Mouse (Mus musculus): Measurements from ENCODE around the gene Ccdc84.
"Not testable (repeated sequence)": the region's sequence is repeated elsewhere in the genome, so short reads cannot be mapped to it uniquely, and the experiment has no call there.

Gene Ccdc84

GRCm38 (mm10) chr9:44418519-44419385 is at the start of gene Ccdc84:
Gene Ccdc84 (minus strand): TSS chr9:44418569.
- no peak for DNase-seq (ENCODE audit: low spot score in 2 of 2)

DNA sequence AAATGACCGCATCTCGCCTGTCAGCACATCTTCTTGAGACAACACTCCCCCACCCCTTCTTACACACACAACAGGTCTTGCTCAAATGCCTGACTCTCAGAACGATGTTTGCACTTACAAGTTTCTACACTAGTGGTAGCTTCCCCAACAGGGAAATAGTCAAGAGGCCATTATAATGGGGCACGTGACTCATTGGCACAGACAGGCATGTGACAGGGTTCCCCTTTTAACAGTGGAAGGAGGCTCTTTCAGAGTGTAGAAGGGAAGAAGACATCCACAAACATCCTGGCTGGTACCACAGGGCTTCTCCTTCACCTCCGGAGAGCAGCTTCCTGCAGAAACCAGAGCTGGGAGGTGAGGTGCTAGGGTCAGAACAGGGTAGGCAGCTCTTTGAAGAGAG is 43.6 kb upstream of the Ccdc84 start:
- no peak for DNase-seq (ENCODE audit: low spot score in 2 of 2)

DNA sequence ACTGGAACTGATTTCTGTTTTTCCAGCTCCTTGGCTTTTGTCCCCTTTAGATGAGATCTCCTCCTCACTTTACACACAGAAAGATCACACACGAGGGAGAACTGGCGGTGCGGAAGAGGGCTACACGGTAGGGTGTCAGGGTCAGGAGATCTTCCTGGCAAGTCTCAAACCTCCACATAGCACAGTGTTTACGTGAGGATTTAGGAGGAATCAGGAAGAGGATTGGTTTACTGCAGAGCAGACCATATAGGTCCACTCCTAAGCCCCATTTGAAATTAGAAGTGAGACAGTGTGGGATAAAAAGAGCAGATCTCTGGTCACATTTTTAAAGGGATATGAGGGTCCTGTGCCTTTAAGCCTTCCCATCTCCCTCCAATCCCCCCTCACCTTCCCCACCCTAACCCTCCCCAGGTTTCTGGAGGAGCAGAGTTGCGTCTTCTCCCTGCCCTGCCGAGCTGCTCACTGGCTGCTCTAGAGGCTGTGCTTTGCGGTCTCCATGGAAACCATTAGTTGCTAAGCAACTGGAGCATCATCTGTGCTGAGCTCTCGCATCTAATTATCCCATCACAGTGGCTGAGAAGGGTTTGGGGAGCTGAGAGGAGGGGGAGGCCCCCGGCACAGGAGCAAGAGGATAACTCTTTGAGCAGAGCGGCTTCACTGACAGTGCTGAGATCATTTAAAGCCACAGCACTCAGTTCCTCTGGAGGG is 38.8 kb upstream of the Ccdc84 start:
- peak; percentile 83 to 89 for DNase-seq (ENCODE audit: low spot score in 2 of 2)

DNA sequence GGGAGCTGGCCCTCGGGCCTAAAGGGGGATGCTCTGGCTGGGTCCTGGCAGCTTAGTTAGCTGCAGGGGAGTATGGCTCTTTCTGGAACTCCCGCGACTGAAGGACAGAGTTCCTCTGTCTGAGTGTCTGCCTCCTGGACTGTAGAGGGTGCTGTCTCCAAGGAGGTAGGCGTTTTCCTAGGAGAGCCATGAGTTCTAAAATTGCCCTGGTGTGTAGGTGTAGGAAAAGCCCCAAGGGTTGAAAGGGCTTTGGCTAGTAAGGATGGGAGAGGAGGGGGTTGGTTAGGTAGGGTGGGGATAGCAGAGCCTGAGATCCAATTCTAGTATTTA is 36.5 kb upstream of the Ccdc84 start, which contains the start of gene Upk2:
TSS of gene Upk2 (minus strand) at position 86 of the 330 bp plus-strand sequence.
- DNase-seq (ENCODE audit: low spot score in 2 of 2) = no peak

- peak in 1 of 2 experiments; percentile 81 for DNase-seq (ENCODE audit: low spot score in 2 of 2)
These were observed 35.9 kb upstream of the Ccdc84 start for GRCm38 (mm10) chr9:44454132-44454890.

DNA sequence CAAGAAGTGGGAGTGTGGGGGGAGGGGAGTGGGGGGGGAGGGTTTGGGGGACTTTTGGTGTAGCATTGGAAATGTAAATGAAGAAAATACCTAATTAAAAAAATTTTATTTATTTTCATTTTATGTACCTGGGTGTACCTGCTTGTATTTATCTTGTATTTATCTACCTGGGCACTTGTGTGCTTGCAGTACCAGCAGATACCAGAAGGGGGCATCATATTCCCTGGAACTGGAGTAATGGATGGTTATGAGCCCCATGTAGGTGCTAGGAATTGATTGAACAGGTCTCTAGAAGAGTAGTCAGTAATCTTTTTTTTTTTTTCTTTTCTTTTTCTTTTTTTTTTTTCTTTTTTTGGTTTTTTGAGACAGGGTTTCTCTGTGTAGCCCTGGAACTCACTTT is 32.0 kb upstream of the Ccdc84 start:
- DNase-seq (ENCODE audit: low spot score in 2 of 2) = no peak

GRCm38 (mm10) chr9:44444402-44445025 is 26.1 kb upstream of the Ccdc84 start:
- DNase-seq (ENCODE audit: low spot score in 2 of 2) = not testable (repeated sequence)

GRCm38 (mm10) chr9:44440961-44441360 is 22.6 kb upstream of the Ccdc84 start, which contains the start of gene Foxr1:
Gene Foxr1 (minus strand): TSS chr9:44441136.
- no peak for DNase-seq (ENCODE audit: low spot score in 2 of 2)

GRCm38 (mm10) chr9:44435747-44436146 is 17.4 kb upstream of the Ccdc84 start:
- no peak for DNase-seq (ENCODE audit: low spot score in 2 of 2)

- no peak for DNase-seq (ENCODE audit: low spot score in 2 of 2)
These were observed 14.3 kb upstream of the Ccdc84 start for GRCm38 (mm10) chr9:44432577-44433185.

DNA sequence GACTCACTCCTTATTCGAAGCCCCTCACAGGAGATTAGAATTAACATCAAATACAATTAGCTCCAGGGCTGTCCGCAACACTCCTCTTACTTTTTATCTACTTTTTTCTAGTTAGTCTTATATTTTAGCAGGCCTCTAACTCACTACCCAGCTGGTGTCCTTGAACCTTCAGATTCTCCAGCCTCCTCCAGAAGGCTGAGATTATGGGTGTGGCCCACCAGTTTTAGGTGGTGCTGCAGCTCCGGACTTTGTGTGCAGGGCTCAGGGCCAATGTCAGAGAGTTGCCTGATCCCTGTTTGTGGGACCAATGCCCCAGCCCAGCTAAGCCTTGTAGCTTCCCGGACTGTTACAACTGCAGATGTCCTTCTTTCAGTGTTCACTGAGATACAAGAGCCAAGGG is 5.2 kb upstream of the Ccdc84 start:
- no peak for DNase-seq (ENCODE audit: low spot score in 2 of 2)

DNA sequence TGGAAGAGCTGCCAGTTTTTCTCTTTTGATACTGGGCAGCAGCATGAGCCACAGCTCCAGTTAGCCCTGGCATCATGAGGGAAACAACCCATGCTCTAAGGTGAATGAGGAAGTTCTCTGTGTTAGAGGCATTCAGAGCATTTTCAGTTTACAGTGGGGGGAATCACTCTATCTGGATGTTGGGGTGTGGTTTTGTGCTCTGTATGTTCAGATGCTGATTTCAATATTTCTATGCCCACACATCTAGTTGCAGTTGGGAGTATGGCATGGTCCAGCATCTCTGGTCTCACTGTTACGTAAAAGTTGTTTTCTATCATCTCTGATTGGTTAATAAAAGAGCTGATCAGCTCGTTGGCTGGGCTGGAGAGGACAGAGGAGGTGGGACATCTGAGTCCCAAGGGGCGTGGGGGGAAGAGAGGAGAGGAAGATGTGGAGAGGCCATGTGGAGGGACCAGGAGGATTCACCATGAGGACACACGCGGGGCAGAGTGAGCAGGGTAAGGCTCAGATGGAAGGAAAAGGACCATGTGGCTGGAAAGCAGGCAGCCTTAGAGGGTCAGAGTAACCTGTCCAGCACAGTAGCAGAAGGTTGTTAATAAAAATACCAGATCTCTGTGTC is 2.0 kb upstream of the Ccdc84 start:
- no peak for DNase-seq (ENCODE audit: low spot score in 2 of 2)

DNA sequence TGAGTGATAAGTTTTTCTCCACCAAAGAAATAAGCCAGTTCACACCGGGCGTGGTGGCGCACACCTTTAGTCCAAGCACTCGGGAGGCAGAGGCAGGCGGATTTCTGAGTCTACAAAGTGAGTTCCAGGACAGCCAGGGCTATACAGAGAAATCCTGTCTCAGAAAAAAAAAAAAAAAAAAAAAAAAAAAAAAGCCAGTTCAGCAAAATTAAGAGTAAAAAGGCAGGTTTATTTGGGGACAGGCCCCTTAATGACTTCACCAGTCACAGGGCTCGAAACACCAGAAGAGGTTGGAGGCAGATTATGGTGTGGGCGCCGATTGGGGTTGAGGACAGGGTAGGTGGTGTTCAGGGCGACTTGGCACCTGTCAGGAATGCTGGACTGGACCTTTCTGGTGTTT is 1.4 kb upstream of the Ccdc84 start:
- DNase-seq (ENCODE audit: low spot score in 2 of 2) = not testable (repeated sequence)

DNA sequence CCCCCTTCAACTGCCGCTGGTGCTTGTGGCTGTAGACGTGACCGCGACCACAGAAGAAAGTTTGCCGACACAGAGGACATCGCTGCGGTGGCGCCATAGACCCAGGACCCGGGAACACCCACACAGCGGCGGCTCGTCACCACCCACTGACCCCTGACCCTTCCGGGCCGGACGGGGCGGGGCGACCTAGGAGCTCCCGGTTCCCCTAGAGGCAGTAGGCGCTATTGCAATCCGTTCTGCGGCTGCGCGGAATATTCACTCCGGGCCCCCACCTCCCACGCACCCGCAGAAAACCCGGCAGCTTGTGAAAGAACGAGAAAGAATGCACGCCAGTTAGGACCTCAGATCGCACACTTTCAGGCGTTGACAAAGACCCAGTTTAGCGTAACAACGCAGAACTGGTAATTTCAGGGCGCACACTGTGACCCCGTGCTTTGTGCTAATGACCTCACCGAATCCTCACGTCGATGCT is 441 bp downstream of the Ccdc84 start:
- peak; percentile 89 to 90 for DNase-seq (ENCODE audit: low spot score in 2 of 2)

GRCm38 (mm10) chr9:44417156-44417891 is 1.0 kb downstream of the Ccdc84 start:
- DNase-seq (ENCODE audit: low spot score in 2 of 2) = no peak

- no peak for DNase-seq (ENCODE audit: low spot score in 2 of 2)
These were observed 5.6 kb downstream of the Ccdc84 start for GRCm38 (mm10) chr9:44412781-44413180.

- no peak for DNase-seq (ENCODE audit: low spot score in 2 of 2)
These were observed 6.1 kb downstream of the Ccdc84 start for GRCm38 (mm10) chr9:44412306-44412705.

- no peak for DNase-seq (ENCODE audit: low spot score in 2 of 2)
These were observed 6.7 kb downstream of the Ccdc84 start for GRCm38 (mm10) chr9:44411601-44412130.

DNA sequence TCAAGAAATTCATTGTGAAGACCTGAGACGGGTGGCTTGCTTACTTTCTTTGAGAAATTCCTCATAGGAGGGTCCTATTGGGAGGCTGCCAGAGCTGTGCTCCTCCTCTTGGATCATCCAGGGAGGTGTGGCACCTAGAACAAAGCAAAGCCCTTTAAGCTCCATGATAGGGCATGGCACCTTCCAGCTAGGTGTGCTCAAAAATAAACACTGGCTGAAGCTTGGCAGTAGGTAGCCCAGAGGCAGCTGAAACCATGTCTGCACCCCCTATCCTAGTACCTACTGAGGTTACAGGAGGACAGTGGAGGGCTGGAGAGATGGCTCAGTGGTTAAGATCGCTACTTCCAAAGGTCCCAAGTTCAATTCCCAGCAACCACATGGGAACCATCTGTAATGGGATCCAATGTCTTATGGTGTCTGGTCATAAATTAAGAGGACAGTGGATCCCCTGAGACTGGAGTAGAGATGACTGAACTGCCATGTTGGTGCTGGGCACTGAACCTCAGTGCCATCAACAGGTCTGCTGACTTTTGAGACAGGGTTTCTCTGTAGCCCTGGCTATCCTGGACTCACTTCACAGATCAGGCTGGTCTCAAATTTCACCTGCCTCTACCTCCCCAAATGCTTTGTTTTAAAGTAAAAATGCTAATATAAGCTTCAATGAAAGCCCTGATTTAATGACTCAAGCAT is 7.6 kb downstream of the Ccdc84 start:
- DNase-seq (ENCODE audit: low spot score in 2 of 2) = no peak

All from frontal cortex, postnatal 14 days (tissue).